Mouse (Mus musculus) adrenal gland, adult 18-20 months (tissue): ENCODE data around the gene Ipo9. TPM values are rescaled to one million over a fixed set of nuclear protein-coding genes. Genes with fewer than 3 reads are reported as not detected.

Experiments
- DNase-seq, 2 experiments: peaks; one replicate each; pipeline ENCODE4 v3.0.0; 2021 to 2022; ENCODE audit warnings: low spot score in 2 of 2
- long read RNA-seq, 2 experiments: library from polyadenylated mRNA; stranded (forward); transcript quantifications; one replicate each; pipeline ENCODE4 v2.0.0; 2021
- total RNA-seq, 2 experiments: library from RNA; stranded (reverse); gene quantifications; 1 replicate in 1 of 2; 2 replicates in 1 of 2; pipeline ENCODE4 v1.2.3; 2021

The Ipo9 gene
- 10 to 100 TPM; 55.5 to 87.5 TPM for total RNA-seq
- long read RNA-seq, experiment 1, full-length matches to known transcripts: 29 of 49 reads
- long read RNA-seq, experiment 1, partial matches to known transcripts: 11 of 49 reads
- long read RNA-seq, experiment 1, other reads (novel, unspliced or antisense): 9 of 49 reads
- long read RNA-seq, experiment 2, full-length matches to known transcripts: 28 of 51 reads
- long read RNA-seq, experiment 2, partial matches to known transcripts: 16 of 51 reads
- long read RNA-seq, experiment 2, other reads (novel, unspliced or antisense): 7 of 51 reads

DNA sequence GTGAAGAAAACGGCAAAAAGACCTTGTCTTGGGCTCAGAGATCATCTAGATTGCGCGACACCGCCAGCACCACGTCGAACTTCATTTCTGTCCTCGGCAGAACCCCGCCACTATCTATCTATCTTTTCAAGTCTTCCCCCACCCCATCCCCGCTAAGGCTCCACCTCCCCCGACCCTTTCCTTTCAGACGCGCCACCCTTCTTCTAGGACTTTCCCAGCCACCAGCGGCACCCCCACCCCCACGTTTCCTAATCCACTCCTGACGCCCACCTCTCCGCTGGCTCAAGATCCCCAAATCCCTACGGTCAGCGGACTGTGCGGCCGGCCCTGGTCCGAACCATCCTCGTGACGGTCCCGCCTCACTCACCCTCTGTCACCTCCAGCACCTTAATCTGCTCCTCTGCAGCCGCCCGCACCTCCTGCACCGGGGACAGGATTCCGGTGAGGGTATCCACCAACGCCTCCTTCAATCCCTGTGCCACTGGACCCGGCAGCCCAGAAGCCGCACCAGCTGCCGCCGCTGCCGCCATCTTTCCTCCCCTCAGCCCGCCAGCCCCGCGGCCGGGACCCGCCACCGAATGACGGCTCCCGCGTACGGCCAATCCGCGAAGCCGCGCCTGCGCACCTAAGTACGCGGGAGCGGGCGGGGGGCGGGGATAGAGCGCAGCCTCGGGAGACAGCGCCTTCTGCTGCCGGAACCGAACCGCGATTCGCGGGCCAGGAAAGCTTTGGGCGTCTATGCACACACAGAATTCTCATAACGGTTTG lies at the start of gene Ipo9:
Ipo9 (minus strand) TSS at position 599 of the 768 bp plus-strand sequence.
- DNase-seq: peak; percentile 92

DNA sequence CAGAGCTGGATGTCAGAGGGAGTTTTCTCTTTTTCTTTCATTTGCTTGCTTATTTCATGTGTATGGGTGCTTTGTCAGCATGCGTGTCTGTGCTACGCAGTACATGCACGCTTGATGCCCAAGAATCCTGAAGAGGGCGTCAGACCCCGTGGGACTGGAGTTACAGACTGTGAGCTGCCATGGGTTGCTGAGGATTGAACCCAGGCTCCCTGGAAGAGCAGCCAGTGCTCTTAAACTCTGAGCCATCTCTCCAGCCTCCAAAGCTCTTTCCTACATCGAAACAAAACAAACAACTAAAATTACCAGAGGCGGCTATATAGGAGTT lies 45.2 kb upstream of the Ipo9 start:
- DNase-seq: no peak

DNA sequence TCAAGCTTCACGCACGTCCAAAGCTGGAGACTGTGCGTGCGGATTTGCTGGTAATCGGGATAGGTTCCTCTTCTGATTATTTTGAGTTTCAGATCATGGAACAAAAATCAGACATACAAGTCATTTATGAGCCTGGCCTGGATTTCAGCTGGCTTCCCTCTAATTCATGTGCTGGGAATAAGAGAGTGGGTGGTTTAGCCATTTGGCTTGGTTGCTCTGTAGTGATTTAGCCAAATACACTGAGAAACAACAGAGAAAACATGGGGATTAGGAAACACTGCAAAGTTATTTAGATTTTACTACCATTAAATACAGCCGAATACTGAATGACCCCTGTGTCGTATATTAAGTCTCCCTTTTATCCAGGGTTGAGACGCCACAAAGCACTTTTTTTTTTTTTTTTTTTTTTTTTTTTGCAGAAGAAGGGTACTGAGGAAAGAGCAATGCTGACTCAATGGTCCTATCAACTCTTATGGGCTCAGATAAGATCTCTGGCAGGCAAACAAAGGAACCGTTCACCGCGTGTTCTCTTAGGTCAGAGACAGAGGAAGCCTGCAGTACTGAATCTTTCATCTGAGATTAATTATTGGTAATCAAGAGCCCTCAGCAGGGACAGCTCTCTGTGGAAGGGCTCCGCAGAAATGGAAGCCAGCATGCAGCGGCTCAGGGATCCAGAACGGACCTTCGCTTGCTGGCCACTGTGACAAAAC lies 44.7 kb upstream of the Ipo9 start:
- DNase-seq: no peak

DNA sequence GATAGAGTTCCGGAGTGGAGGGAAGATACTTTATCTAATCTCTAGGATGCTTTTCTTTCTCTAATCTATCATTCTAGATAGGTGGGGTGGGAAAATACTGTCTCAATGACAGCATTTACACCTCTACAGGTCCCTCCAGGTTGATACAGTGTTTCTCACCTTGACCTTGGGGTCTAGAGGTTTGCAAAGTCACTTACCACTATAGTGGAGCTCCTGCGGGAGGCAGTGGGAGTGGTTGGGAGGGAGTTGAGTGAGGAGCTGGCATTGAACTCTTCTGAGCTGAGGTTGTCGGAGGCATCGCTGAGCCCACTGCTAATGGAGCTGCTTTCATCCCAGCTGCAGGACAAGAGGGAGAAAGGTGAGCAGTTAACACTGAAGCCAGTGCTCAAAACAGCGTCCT lies 42.2 kb upstream of the Ipo9 start:
- DNase-seq: no peak

DNA sequence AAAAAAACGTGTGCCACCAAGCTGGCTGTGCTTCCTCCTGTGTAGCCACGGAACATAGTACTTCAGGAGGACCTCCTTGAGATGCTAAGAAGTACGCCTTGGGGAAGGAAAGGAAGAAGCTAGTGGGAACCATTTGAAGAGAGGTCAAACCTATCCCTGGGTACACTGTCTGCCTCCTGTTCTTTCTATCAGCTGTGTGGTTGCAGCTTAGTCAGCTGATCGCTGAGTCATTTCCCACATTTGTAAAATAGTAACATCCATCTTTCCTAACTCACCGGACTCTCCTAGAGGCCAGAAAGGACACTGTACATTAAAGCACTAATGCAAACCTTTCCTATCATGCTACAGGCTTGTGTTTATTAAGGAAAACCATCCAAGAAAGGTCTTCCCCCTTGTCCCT lies 41.4 kb upstream of the Ipo9 start:
- DNase-seq: no peak

DNA sequence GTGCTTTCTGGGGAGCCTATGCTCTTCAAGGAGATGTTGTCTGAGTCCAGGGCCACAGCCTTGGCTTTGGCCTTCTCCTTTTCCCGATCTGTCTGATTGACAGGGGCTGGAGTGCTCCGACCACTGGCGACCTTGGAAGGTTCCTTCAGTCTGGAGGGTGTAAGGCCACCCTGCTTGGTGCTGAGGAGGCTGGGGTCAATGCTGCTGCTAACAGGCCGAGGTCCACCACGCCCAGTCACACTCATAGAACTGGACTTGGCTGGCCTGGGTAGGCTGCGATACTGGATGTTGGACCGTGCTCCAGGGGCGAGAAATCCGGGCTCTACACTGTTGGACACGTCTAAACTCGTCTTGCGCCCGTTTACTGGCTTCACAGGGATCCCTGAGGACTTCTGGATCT lies 40.2 kb upstream of the Ipo9 start:
- no peak for DNase-seq

DNA sequence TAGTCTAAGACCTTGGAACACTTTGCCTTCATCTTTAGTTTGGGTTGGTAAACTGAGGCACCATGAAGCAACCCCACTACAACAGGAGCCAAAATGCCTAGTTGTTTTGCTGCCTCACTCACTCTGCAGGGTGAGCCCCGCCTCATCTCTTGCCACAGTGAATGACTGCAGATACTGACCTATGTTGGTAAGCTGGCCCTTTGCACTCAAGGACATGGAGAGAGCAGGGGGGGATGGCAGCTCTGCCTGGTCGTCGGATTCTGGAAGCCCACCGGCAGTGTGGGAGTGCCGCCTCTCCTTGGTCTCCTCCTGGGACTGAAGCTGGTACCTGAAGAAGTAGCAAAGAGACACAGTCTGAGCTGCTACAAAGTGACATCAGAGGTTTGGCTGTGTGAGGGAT lies 37.2 kb upstream of the Ipo9 start:
- no peak for DNase-seq

DNA sequence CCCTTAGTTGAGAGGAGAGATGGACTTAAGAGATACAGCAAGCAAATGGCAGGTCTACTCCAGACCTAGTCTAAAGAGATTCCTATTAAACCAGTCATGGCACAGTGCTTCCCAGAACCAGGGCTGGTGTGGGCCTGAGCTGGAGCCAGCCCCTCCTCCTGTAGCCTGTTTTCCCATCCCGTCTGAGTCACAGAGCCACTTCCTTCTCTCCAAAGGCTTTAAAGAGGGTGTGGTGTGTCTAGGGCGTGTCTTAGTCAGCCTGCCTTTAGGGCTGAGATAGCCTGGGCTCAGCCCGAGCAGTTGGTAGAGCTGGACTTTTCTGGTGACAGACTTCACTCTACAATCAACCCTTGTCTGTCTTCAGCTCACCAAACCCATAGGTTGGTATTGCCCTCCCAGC lies 36.6 kb upstream of the Ipo9 start:
- DNase-seq: no peak

DNA sequence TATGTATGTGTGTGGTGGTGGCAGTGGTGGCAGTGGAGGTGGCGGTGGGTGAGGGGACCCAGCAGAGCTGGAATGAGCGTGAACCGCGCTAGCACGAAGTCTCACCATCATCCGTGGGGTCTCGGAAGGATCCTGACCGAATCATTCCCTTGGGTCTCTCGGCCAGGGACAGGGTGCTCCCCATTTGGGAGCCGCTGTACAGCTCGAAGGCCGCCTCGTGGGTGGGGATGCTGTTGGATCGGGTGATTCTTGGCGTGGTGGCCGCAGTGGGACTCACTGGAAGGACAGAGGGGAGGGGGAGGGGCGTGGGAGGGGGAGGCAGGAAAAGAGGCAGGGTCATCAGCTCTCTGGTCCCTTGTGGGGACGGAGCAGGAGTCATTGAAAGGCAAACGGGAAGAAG lies 35.4 kb upstream of the Ipo9 start:
- no peak for DNase-seq

DNA sequence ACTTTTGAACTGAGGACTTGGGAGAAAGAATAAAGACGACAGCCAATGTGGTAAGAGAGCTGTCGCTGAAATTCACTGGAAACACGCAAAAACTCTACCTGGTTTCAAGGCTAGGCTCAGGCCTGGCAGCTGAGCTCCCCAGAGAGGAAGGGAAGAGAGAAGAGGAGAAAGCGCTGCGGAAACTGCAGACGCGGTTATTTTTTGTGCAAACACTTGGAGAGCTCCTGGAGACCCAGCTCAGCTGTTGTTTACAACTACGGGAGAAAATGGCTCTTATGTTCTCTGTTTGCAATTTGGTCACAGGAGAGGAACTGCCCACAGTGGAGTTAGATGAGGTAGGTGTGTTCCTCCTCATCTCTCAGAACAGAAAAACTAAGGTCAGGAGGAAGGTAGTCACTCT lies 32.4 kb upstream of the Ipo9 start:
- no peak for DNase-seq

DNA sequence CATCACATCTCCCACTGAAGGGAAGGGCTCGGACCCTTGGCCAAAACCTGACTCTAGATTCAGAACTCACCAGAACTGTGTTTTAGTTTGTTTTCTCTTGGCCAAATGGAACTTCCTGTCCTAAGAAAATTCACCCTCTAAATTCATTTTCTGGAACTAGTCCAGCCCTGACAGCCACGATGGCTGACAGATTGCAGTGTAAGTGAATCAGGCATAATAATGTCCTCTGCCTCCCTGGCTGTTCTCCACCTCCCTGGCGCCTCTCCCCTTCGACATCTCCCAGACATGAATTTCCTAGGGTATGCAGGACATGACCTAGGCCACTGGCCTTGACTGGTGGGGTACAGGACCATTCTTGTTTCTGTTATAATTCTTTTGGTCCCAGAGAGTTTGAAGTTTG lies 32.0 kb upstream of the Ipo9 start:
- no peak for DNase-seq

DNA sequence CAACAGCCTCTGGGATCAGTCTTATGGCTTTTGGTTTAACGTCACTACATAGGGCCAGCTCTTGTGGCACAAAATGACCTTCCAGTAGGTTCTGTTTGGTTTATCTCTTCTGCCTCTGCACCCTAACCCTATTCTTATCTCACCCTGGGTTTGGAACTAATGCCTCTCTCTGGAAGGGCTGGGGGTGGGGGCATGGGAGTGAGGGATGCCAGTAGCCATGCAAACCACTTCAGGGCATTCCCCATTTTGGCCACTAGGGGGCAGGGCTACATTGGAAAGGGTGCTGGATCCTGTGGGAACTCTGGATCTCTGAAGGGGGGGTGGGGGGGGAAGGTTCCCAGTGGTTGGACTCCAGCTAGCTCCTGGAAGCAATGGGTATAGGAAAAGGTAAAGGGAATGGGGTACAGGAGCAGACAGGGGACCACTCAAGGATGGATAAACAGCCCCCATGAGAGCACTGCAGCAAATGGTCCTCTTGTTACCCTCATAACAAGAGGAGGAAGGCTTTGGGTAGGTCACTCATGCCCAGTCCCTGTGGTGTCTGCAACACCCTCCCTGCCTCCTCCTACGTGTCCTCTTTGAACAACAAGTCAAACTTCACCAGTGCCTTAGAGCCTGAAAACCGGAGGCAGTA lies 30.9 kb upstream of the Ipo9 start:
- DNase-seq: peak; percentile 73 to 78

DNA sequence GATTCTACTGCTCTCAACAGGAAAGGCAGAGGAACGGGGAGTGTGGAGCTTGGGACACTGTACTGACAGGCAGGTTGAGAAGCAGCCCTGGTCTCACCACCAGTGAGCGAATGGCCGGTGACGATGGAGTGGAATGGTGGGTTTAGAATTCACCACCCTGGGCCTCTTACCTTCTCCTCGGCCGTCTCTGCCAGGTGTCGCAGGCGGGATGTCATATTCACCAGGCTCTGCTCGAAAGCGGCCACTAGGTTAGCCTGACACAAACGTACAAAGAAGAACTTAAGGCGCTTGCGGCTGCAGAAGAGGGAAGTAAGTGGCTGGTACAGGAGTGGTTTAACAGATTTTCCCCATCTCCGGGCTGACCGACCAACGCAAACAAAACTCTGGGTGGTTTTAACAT lies 30.2 kb upstream of the Ipo9 start:
- no peak for DNase-seq

DNA sequence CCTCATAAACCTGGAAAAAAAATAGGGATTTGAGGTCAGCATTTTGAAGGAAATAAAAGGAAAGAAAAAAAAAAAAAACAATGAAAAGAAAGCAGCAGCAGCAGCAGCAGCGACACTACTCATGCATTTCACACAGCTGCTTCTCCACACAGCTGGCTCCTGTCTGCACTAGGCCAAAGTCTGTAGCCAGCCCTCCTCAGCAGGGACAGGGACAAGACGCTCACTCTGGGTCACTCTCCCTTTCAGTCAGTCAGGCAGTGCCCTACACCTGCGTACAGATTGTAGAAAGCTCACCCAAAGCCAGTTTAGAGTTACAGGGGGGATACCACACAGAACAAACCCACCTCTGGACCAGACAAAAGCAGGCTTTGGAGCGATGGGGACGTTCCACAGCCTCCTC lies 27.6 kb upstream of the Ipo9 start:
- no peak for DNase-seq

DNA sequence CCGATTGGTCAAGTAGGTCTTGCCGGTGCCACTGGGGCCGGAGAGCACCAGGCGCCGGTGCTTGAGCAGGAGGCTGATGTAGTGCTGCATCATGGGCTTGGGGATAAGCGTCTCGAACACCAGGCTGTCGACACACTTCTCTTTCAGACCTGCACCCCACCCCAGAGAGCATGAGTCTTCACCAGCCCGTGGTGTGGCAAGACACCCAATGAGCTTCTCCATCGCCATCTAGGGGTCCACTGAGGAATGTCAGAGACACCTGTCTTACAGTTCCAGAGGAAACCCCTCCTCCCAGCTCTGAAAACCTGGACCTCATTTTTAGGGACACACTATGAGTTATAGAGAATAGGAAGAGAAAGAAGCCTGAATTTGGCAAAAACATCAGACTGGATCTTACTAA lies 22.0 kb upstream of the Ipo9 start:
- DNase-seq: no peak

DNA sequence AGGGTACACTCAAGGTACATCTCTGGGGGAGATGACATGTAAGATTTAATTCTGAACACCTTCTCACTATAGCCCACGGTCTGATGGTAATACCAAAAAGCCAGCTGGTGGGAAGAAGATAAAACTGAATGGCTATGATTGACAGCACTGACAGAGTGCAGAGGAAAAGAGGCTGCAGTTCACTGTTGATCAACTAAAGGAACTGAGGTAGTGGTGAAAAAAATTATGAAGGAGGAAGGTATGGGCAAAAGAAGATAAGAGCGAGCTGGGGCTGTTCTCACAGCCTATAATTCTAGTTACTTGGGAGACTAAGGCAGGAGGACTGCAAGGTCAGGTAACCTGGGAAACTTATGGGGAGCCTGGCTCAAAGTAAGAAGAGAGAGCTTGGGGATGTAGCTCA lies 21.1 kb upstream of the Ipo9 start:
- DNase-seq: no peak

DNA sequence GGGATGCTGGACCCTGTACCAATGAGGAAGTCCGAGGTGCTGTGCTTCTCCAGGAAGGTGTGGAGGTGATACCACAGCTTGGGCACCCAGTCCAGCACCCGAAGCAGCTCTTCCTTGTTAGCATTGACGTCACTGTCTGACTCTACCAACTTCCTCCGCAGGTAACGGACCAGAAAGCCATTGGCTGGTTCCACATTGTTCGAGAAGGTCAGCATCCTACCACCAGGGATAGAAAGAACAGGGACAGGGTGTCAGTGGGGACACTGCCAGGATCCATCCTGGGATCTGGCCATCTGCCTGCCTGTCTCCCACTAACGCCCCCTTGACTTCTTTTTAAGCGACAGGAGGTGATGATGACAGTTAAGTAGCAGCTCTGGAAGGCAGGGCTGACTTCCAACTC lies 19.6 kb upstream of the Ipo9 start:
- no peak for DNase-seq

DNA sequence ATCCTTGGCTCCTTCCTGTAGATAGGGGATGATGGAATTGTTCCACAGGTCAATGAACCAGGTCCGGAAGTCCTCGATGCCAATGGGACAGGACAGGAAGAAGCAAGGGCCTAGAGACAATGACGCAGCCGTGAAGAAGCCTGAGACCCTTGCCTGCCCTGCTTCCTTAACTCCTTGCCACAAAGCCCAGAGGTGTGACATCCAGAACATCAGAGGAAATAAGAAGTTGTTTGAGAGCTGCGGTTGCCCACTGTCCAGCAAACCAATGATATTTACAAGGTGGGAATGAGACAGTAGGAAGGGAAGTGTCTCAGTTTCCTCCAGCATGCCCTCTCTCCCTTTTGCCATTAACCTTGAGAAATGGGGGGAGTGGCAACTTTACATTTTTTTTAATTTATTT lies 18.6 kb upstream of the Ipo9 start:
- DNase-seq: no peak

DNA sequence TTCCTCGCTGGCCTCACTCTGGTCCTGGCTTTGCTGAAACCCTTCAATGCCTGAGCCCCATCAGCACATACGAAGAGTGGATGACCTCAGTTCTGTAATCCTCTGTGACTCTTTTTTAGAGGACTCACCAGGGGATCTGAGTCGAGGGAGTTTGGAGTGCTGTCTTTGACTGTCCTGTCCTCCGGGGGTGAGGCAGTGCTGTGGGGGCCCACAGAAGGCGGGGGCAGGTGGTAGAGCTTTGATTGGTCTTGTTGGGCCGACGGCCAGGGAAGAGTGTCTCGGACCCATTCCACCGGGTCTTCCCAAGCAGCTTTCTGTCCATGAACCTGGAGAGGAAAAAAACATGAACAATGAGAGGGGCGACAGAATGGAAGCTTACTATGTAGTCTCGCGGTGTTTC lies 13.2 kb upstream of the Ipo9 start:
- no peak for DNase-seq

DNA sequence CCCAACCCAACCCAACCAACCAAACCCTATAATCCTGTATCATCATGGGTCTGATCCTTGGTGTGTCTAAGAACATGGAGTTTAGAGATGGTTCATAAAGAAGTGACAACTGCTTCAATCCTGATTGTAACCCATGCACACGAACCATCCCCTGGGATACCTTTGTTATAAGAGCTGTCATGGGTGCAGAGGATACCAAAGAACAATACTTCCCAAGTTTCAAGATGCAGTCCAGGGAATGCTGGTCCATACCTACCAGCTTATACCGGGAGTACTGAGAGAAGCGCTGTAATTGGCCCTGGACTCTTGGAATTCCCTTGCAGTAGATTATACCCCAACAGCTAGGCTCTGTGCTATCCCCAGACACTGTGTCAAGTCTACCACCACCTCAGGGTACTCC lies 11.6 kb upstream of the Ipo9 start:
- no peak for DNase-seq

DNA sequence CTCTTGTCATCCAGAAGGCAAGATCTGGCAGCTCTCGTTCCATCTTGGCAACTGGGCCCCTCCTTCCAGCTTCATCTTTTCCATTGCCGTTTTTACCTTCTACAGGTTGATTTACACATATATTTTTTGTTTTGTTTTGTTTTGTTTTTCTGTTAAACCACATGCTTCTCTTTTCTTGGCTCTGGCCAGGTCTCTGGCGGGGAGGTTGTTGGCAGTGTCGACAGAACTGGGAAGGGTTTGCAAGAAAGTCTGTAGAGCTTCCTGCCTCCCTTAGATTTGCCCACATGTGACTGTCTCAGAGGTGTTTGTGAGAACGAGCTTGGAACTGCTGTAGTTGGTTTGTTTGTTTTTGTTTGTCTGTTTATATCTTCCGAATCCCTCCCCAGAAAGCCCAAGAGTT lies 10.7 kb upstream of the Ipo9 start:
- no peak for DNase-seq

DNA sequence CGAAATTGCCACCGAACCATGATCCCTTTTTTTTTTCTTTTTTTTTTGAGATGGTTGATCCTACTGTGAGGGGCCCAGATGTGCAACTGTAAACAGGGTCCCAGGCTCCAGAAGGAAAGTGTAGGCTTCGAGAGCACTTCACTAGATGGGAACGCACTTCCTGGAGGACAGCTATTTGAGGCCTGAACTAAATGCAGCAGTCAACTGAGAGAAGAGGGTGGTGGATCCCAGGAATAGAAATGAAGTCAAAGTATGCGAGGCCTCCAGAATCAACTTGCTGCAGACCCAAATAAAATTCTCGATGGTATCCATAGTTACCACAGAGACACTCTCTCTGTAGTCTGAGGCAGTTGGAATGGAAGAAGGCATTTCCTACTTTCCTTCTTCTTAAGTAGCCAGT lies 8.5 kb upstream of the Ipo9 start:
- no peak for DNase-seq
